Mouse (Mus musculus) kidney, adult 2 months (tissue): Measurements from ENCODE around the gene Dcaf15. TPM values are rescaled to one million over a fixed set of nuclear protein-coding genes. Genes with fewer than 3 reads are reported as not detected.

Source experiments
- DNase-seq: peaks from one replicate; pipeline ENCODE4 v3.0.0; 2021
- H3K27ac ChIP-seq: fragments of 200-500 bp; 2 replicates; pipeline ENCODE4 v1.5.1; 2012; ENCODE audit warnings: low read depth, low read length, control low read depth, inconsistent platforms; ENCODE audit not compliant: insufficient read depth
- H3K27me3 ChIP-seq: fragments of 200-500 bp; replicated peaks from 2 replicates; pipeline ENCODE4 v1.6.1; 2012; ENCODE audit warnings: mild to moderate bottlenecking, moderate library complexity, low read length, inconsistent platforms; ENCODE audit not compliant: control insufficient read depth, insufficient read depth
- H3K36me3 ChIP-seq: fragments of 200-500 bp; 2 replicates; pipeline ENCODE4 v1.6.1; 2012; ENCODE audit warnings: mild to moderate bottlenecking, moderate library complexity, low read length, inconsistent platforms; ENCODE audit not compliant: control insufficient read depth, insufficient read depth
- H3K4me1 ChIP-seq: fragments of 200-500 bp; 2 replicates; pipeline ENCODE4 v1.6.1; 2011; ENCODE audit warnings: low read length; ENCODE audit not compliant: control insufficient read depth, insufficient read depth
- H3K4me3 ChIP-seq: fragments of 200-500 bp; 2 replicates; pipeline ENCODE4 v1.5.1; 2011; ENCODE audit warnings: mild to moderate bottlenecking, low read depth, low read length, control low read depth; ENCODE audit not compliant: insufficient read depth
- CTCF ChIP-seq: fragments of 200-500 bp; conservative IDR thresholded peaks from 2 replicates; pipeline ENCODE4 v1.5.1; 2011; ENCODE audit warnings: low read depth, mild to moderate bottlenecking, control low read depth, low read length, moderate library complexity, mixed read lengths; ENCODE audit not compliant: insufficient read depth, insufficient read length
- POLR2A ChIP-seq: fragments of 200-500 bp; IDR thresholded peaks from one replicate; pipeline ENCODE4 v1.6.1; 2011; ENCODE audit warnings: low read depth, low read length, control low read depth
- WGBS: fragments of 180-500 bp; shearing (Covaris S2); methylation state at CpG from one replicate; pipeline ENCODE4 v1.1.7; 2018; 5-methylcytosine and 5-hydroxymethylcytosine counted together
- polyA plus RNA-seq: library from polyadenylated mRNA; depleted of rRNA; stranded (reverse); fragments of >200 nt; gene quantifications from 2 replicates; pipeline ENCODE4 v1.2.3, GENCODE M21; 2012; rRNA removed

The Dcaf15 gene
- polyA plus RNA-seq, 1 experiment = 28.2 TPM

DNA sequence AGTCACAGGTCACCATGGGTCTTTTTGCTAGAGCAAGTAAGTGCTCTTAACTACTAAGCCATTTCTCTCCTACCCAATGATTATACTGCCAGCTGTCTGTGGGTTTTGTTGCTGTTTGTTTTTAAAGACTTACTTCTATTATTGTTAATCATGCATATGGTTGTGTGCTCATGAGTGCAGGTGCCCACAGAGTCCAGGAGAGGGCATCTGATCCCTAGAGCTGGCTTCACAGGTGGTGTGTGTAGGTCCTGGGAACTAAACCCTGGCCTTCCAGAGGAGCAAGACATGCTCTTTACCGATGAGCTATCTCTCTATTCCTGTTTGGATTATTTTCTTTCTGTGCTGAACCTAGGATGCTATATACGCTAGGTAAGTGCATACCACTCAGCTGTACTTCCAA lies 45.3 kb downstream of the Dcaf15 start:
- Histone ChIP-seq H3K36me3 (no peaks in the 10 kb centered on the region), H3K27ac (no peak overlapping the region), H3K4me1 (no peaks in the 10 kb centered on the region), H3K27me3 (no peaks in the 10 kb centered on the region), H3K4me3 (no peak overlapping the region)
- TF ChIP-seq CTCF = peak; percentile 26; the same call in 1 of the 2 replicates
- no peak for TF ChIP-seq POLR2A
- no peak for DNase-seq
- 91% methylated on average over 2 of the region's 2 CpGs for WGBS

DNA sequence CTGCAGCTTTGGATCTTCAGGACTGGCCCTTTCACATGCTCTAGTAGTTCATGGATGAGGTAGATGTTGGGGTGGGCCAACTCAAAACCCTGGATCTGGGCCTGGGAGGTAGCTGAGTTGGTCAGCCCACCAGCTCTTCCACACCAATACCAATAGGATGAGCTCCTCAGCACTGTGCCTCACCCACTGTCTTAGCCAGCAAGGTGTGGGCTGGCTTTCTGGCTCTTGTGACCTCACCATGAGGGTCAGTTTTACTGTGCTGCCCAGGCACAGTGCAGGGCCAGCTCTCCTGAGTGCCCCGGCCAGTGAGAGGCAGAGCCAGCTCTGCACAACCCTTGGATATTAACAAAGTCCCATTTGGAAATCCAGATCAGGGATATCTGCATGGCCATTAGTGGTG lies 46.7 kb downstream of the Dcaf15 start:
- H3K4me1 ChIP-seq = no peaks in the 10 kb centered on the region
- H3K27ac ChIP-seq = no peak overlapping the region
- H3K4me3 ChIP-seq = no peak overlapping the region
- TF ChIP-seq POLR2A (no peak), CTCF (no peak)
- no peaks in the 10 kb centered on the region for H3K27me3 ChIP-seq
- WGBS = 91% methylated on average over 1 of the region's 1 CpGs
- DNase-seq = no peak
- H3K36me3 ChIP-seq = no peaks in the 10 kb centered on the region

DNA sequence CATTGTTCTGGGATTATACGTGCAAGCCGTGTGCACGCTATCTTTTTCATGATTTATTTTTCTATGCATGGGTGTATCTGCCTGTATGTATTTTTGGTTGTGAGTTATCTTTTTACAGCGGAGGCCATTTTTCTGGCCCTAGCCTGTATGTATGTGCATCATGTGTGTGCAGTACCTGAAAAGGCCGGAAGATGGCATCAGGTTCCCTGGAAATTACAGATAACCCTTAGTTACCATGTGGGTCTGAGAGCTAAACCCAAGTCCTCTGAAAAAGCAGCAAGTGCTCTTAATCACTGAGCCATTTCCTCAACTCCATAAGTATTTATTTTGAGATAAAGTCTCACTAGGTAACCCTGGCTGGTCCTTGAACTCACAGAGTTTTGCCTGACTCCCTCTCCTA lies 51.3 kb downstream of the Dcaf15 start:
- Histone ChIP-seq H3K27ac (no peak overlapping the region), H3K36me3 (no peaks in the 10 kb centered on the region), H3K4me1 (no peaks in the 10 kb centered on the region), H3K27me3 (no peaks in the 10 kb centered on the region), H3K4me3 (no peak overlapping the region)
- DNase-seq = no peak
- TF ChIP-seq POLR2A = no peak
- no peak for TF ChIP-seq CTCF
- WGBS = 95% methylated on average over 5 of the region's 5 CpGs

DNA sequence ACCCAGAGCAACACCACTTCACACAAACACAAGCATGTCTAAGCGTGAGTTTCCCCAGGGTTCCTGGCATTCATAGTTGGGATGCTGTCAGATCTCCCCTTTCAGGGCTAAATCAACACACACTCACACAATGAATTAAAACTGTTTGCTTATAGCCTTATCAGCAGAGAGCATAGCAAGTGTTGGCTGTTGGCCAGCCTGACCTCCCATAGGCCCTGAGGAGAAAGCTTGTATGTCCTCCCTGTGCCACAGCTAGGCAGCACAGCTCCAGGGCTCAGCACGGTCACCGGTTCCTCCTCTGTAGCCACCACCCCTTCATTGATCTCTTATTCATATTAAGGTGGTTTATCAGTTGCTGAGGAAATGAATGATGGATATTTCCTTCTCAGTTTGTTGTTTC lies 51.8 kb downstream of the Dcaf15 start:
- no peak overlapping the region for H3K4me3 ChIP-seq
- H3K27me3 ChIP-seq = no peaks in the 10 kb centered on the region
- DNase-seq = no peak
- H3K27ac ChIP-seq = no peak overlapping the region
- H3K36me3 ChIP-seq = no peaks in the 10 kb centered on the region
- no peaks in the 10 kb centered on the region for H3K4me1 ChIP-seq
- TF ChIP-seq POLR2A = no peak
- no peak for TF ChIP-seq CTCF
- WGBS = 79% methylated on average over 3 of the region's 3 CpGs

DNA sequence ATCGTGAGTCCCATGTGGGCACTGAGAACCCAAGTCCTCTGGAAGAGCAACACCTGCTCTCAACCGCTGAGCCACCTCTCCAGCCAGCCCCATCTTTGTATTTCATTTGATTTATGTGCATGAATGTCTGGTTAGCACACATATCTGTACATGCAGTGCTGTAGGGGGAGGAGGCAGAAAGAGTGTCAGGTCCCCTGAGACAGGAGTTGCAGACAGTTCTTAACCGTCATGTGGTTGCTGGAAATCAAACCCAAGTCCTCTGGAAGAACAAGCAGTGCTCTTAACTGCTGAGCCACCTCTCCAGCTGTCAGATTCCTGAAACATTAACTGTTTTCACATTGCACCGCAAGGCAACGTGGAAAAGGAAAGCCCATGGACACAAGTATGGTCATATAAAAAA lies 56.4 kb downstream of the Dcaf15 start:
- no peak overlapping the region for H3K4me3 ChIP-seq
- no peaks in the 10 kb centered on the region for H3K36me3 ChIP-seq
- no peak overlapping the region for H3K27ac ChIP-seq
- TF ChIP-seq CTCF = no peak
- TF ChIP-seq POLR2A = no peak
- WGBS = 74% methylated on average over 5 of the region's 5 CpGs
- no peaks in the 10 kb centered on the region for H3K27me3 ChIP-seq
- H3K4me1 ChIP-seq = no peaks in the 10 kb centered on the region
- no peak for DNase-seq

Other genes with a start within 250 kb of the Dcaf15 start
- 28.7 and 44.4 TPM in 2 replicates for gene Adgrl1, start 204.7 kb downstream of the Dcaf15 start, polyA plus RNA-seq
- gene Gm10644, start 149.6 kb downstream of the Dcaf15 start, polyA plus RNA-seq = 2.7 and 3.2 TPM in 2 replicates
- gene Asf1b, start 149.3 kb downstream of the Dcaf15 start, polyA plus RNA-seq = 2.0 and 3.6 TPM in 2 replicates
- gene Prkaca, start 131.8 kb downstream of the Dcaf15 start, polyA plus RNA-seq = 88.3 and 95.6 TPM in 2 replicates
- 37.2 and 44.5 TPM in 2 replicates for gene Samd1, start 107.1 kb downstream of the Dcaf15 start, polyA plus RNA-seq
- gene 1700067K01Rik, start 103.3 kb downstream of the Dcaf15 start, polyA plus RNA-seq = 5.1 and 7.0 TPM in 2 replicates
- gene 2210011C24Rik, start 92.6 kb downstream of the Dcaf15 start, polyA plus RNA-seq = 9.1 and 14.3 TPM in 2 replicates
- 7.8 and 7.9 TPM in 2 replicates for gene Palm3, start 83.3 kb downstream of the Dcaf15 start, polyA plus RNA-seq
- gene Il27ra, start 62.2 kb downstream of the Dcaf15 start, polyA plus RNA-seq = 1.9 and 5.6 TPM in 2 replicates
- 0.19 TPM in 1 of 2 replicates, not detected in the other for gene Rln3, start 59.8 kb downstream of the Dcaf15 start, polyA plus RNA-seq
- gene Gm10643, start 39.6 kb downstream of the Dcaf15 start, polyA plus RNA-seq = 1.1 and 1.2 TPM in 2 replicates
- gene Rfx1, start 37.9 kb downstream of the Dcaf15 start, polyA plus RNA-seq = 15.8 and 18.0 TPM in 2 replicates
- 0.48 and 0.67 TPM in 2 replicates for gene Podnl1, start 21.2 kb upstream of the Dcaf15 start, polyA plus RNA-seq
- gene Cc2d1a, start 43.2 kb upstream of the Dcaf15 start, polyA plus RNA-seq = 24.1 and 26.0 TPM in 2 replicates
- 0.63 and 0.92 TPM in 2 replicates for gene 4930432K21Rik, start 43.3 kb upstream of the Dcaf15 start, polyA plus RNA-seq
- 0.99 and 1.4 TPM in 2 replicates for gene Nanos3, start 80.4 kb upstream of the Dcaf15 start, polyA plus RNA-seq
- 9.2 and 10.0 TPM in 2 replicates for gene Zswim4, start 132.3 kb upstream of the Dcaf15 start, polyA plus RNA-seq
- gene D8Ertd738e, start 145.0 kb upstream of the Dcaf15 start, polyA plus RNA-seq = 216 and 246 TPM in 2 replicates
- 39.3 and 48.6 TPM in 2 replicates for gene Mri1, start 152.6 kb upstream of the Dcaf15 start, polyA plus RNA-seq
- gene Ccdc130, start 165.6 kb upstream of the Dcaf15 start, polyA plus RNA-seq = 24.7 and 32.7 TPM in 2 replicates